Mouse (Mus musculus): ENCODE measurements around the gene Zfpm1.
"Not testable (repeated sequence)": the region's sequence is repeated elsewhere in the genome, so short reads cannot be mapped to it uniquely, and the experiment has no call there.

Gene Zfpm1

GRCm38 (mm10) chr8:122301866-122302265, 19.9 kb downstream of the Zfpm1 start:
- DNase-seq: no peak

- DNase-seq: no peak
These were observed 21.5 kb downstream of the Zfpm1 start for GRCm38 (mm10) chr8:122303451-122303850.

- no peak for DNase-seq
These were observed 22.1 kb downstream of the Zfpm1 start for GRCm38 (mm10) chr8:122304058-122304457.

- DNase-seq: no peak
These were observed 24.9 kb downstream of the Zfpm1 start for GRCm38 (mm10) chr8:122306660-122307399.

GRCm38 (mm10) chr8:122307836-122308235, 25.9 kb downstream of the Zfpm1 start:
- peak; percentile 42 for DNase-seq

- DNase-seq: no peak
These were observed 27.3 kb downstream of the Zfpm1 start for GRCm38 (mm10) chr8:122309272-122309671.

GRCm38 (mm10) chr8:122311115-122311514, 29.2 kb downstream of the Zfpm1 start:
- DNase-seq: no peak

GRCm38 (mm10) chr8:122312553-122312952, 30.6 kb downstream of the Zfpm1 start:
- DNase-seq: no peak

- DNase-seq: no peak
These were observed 31.4 kb downstream of the Zfpm1 start for GRCm38 (mm10) chr8:122313310-122313709.

GRCm38 (mm10) chr8:122314899-122315496, 33.1 kb downstream of the Zfpm1 start:
- DNase-seq: no peak

- DNase-seq: no peak
These were observed 34.5 kb downstream of the Zfpm1 start for GRCm38 (mm10) chr8:122316402-122316801.

- no peak for DNase-seq
These were observed 36.1 kb downstream of the Zfpm1 start for GRCm38 (mm10) chr8:122317918-122318475.

- DNase-seq: no peak
These were observed 37.2 kb downstream of the Zfpm1 start for GRCm38 (mm10) chr8:122319045-122319707.

- DNase-seq: no peak
These were observed 37.8 kb downstream of the Zfpm1 start for GRCm38 (mm10) chr8:122319708-122320075.

- DNase-seq: no peak
These were observed 38.6 kb downstream of the Zfpm1 start for GRCm38 (mm10) chr8:122320541-122320940.

- DNase-seq: no peak
These were observed 39.5 kb downstream of the Zfpm1 start for GRCm38 (mm10) chr8:122321455-122321921.

- no peak for DNase-seq
These were observed 40.2 kb downstream of the Zfpm1 start for GRCm38 (mm10) chr8:122322126-122322525.

GRCm38 (mm10) chr8:122322792-122323191, 40.9 kb downstream of the Zfpm1 start:
- no peak for DNase-seq

- DNase-seq: not testable (repeated sequence)
These were observed 42.0 kb downstream of the Zfpm1 start for GRCm38 (mm10) chr8:122323951-122324402.

- DNase-seq: no peak
These were observed 43.3 kb downstream of the Zfpm1 start for GRCm38 (mm10) chr8:122325196-122325595.

GRCm38 (mm10) chr8:122326114-122326542, 44.2 kb downstream of the Zfpm1 start:
- no peak for DNase-seq

- no peak for DNase-seq
These were observed 47.1 kb downstream of the Zfpm1 start for GRCm38 (mm10) chr8:122329072-122329471.

- no peak for DNase-seq
These were observed 47.8 kb downstream of the Zfpm1 start for GRCm38 (mm10) chr8:122329553-122330239.

Measured in right cerebral cortex, postnatal 4 days (tissue).